Mouse (Mus musculus) cerebellum, adult 2 months (tissue): Measurements from ENCODE around the gene Cyp2e1. TPM values are rescaled to one million over a fixed set of nuclear protein-coding genes. Genes with fewer than 3 reads are reported as not detected.
A peak's percentile ranks its signal among the peaks of the same experiment; 100 is the strongest.

Source experiments
- DNase-seq, 2 experiments: peaks; one replicate each; pipeline ENCODE4 v3.0.0; 2021
- H3K27ac ChIP-seq: fragments of 200-500 bp; 2 replicates; pipeline ENCODE4 v1.5.1; 2012; ENCODE audit warnings: low read length, control low read depth, inconsistent platforms; ENCODE audit not compliant: insufficient read depth
- H3K27me3 ChIP-seq: fragments of 200-500 bp; 2 replicates; pipeline ENCODE4 v1.6.1; 2012; ENCODE audit warnings: inconsistent platforms, mild to moderate bottlenecking, low read length, moderate library complexity; ENCODE audit not compliant: control insufficient read depth, insufficient read depth
- H3K4me1 ChIP-seq: fragments of 200-500 bp; 2 replicates; pipeline ENCODE4 v1.6.1; 2011; ENCODE audit warnings: low read length; ENCODE audit not compliant: control insufficient read depth, insufficient read depth
- H3K4me3 ChIP-seq: fragments of 200-500 bp; replicated peaks from 2 replicates; pipeline ENCODE3; 2011; ENCODE audit warnings: mild to moderate bottlenecking, low read depth, low read length, control low read depth; ENCODE audit not compliant: insufficient read depth
- CTCF ChIP-seq: fragments of 200-500 bp; IDR thresholded peaks from 2 replicates; pipeline ENCODE4 v1.5.1; 2011; ENCODE audit warnings: low read depth, mild to moderate bottlenecking, control low read depth, low read length, moderate library complexity, borderline replicate concordance; ENCODE audit not compliant: insufficient read depth
- POLR2A ChIP-seq: fragments of 200-500 bp; IDR thresholded peaks from 2 replicates; pipeline ENCODE4 v1.6.1; 2011; ENCODE audit warnings: low read length, control low read depth, borderline replicate concordance; ENCODE audit not compliant: insufficient read depth
- WGBS: fragments of 180-500 bp; shearing (Covaris S2); methylation state at CpG from one replicate; pipeline ENCODE4 v1.1.7; 2018; 5-methylcytosine and 5-hydroxymethylcytosine counted together
- polyA plus RNA-seq: library from polyadenylated mRNA; depleted of rRNA; stranded (reverse); fragments of >200 nt; gene quantifications from 2 replicates; pipeline ENCODE4 v1.2.3, GENCODE M21; 2012; rRNA removed

The Cyp2e1 gene
- polyA plus RNA-seq, 1 experiment = 0.18 TPM

DNA sequence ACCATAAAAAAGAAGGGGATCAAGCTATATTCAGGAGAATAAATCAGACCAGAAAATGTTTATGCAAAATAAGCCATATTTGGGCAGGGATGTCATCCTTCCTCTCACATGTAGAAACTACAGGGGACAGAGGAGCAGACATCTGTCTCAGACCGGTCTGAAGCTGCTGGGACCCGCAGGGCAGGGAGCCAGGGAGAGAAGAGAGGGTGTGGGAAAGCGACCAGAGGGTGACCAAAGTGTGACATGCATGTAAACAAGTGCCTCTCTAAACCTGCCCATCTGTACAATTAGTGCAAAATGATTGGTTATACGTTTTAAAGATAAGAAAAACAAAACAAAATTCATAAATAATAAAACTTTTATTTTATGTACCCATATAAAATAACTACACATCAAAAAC, 56.6 kb downstream of the Cyp2e1 start:
- H3K4me1 ChIP-seq = peaks cover 3% of the 10 kb centered on the region; the same call in 1 of the 2 replicates
- DNase-seq = no peak
- no peaks in the 10 kb centered on the region for H3K27me3 ChIP-seq
- no peak for TF ChIP-seq CTCF
- no peak for TF ChIP-seq POLR2A
- no peak overlapping the region for H3K27ac ChIP-seq
- H3K4me3 ChIP-seq = no peak overlapping the region
- 45% methylated on average over 4 of the region's 4 CpGs for WGBS

- no peaks in the 10 kb centered on the region for H3K27me3 ChIP-seq
- peaks cover 3% of the 10 kb centered on the region; the same call in 1 of the 2 replicates for H3K4me1 ChIP-seq
- H3K27ac ChIP-seq = peak overlapping the region; percentile 56; the same call in 1 of the 2 replicates
- peak; percentile 50 to 65 for DNase-seq
- 44% methylated on average over 5 of the region's 5 CpGs for WGBS
- peak overlapping the region; percentile 92 for H3K4me3 ChIP-seq
- TF ChIP-seq CTCF = no peak
- TF ChIP-seq POLR2A = no peak
These were observed 57.7 kb downstream of the Cyp2e1 start for GRCm38 (mm10) chr7:140821305-140821652.

GRCm38 (mm10) chr7:140821653-140822329, 58.3 kb downstream of the Cyp2e1 start, which contains the start of gene Zfp941:
Gene Zfp941 (minus strand): TSS chr7:140822178.
- DNase-seq = peak; percentile 87 to 88
- Histone ChIP-seq H3K27ac (peak within 1 kb of the TSS; percentile 56), H3K4me3 (peak within 1 kb of the TSS; percentile 92), H3K27me3 (no peaks in the 10 kb centered on the region), H3K4me1 (peaks cover 3% of the 10 kb centered on the region; the same call in 1 of the 2 replicates)
- WGBS = 2% methylated on average over 21 of the region's 21 CpGs
- TF ChIP-seq CTCF (no peak), POLR2A (peak; percentile 22; the same call in 1 of the 2 replicates)

GRCm38 (mm10) chr7:140822731-140823130, 59.2 kb downstream of the Cyp2e1 start:
- no peak for DNase-seq
- TF ChIP-seq CTCF = no peak
- TF ChIP-seq POLR2A = no peak
- H3K4me3 ChIP-seq = no peak overlapping the region
- peaks cover 3% of the 10 kb centered on the region; the same call in 1 of the 2 replicates for H3K4me1 ChIP-seq
- H3K27me3 ChIP-seq = no peaks in the 10 kb centered on the region
- H3K27ac ChIP-seq = no peak overlapping the region
- WGBS = 89% methylated on average over 4 of the region's 4 CpGs

Other genes starting within 250 kb of the Cyp2e1 start
- gene Olfr538, start 195.9 kb upstream of the Cyp2e1 start, polyA plus RNA-seq = not detected in 2 replicates
- not detected in 2 replicates for gene Olfr46, start 162.5 kb upstream of the Cyp2e1 start, polyA plus RNA-seq
- gene Olfr61, start 134.8 kb upstream of the Cyp2e1 start, polyA plus RNA-seq = not detected in 2 replicates
- gene Olfr53, start 117.3 kb upstream of the Cyp2e1 start, polyA plus RNA-seq = not detected in 2 replicates
- not detected in 2 replicates for gene Olfr539, start 103.8 kb upstream of the Cyp2e1 start, polyA plus RNA-seq
- gene Olfr45, start 81.8 kb upstream of the Cyp2e1 start, polyA plus RNA-seq = not detected in 2 replicates
- gene Olfr541, start 66.5 kb upstream of the Cyp2e1 start, polyA plus RNA-seq = not detected in 2 replicates
- 0.11 and 0.79 TPM in 2 replicates for gene Syce1, start 24.1 kb downstream of the Cyp2e1 start, polyA plus RNA-seq
- 13.2 and 14.5 TPM in 2 replicates for gene Zfp941, start 58.4 kb downstream of the Cyp2e1 start, polyA plus RNA-seq
- 0.38 and 0.62 TPM in 2 replicates for gene Urah, start 71.3 kb downstream of the Cyp2e1 start, polyA plus RNA-seq
- gene Scgb1c1, start 81.8 kb downstream of the Cyp2e1 start, polyA plus RNA-seq = not detected in 2 replicates
- gene Odf3, start 84.1 kb downstream of the Cyp2e1 start, polyA plus RNA-seq = 0.13 TPM in 1 of 2 replicates, not detected in the other
- gene Gm45785, start 92.6 kb downstream of the Cyp2e1 start, polyA plus RNA-seq = 0.15 and 0.25 TPM in 2 replicates
- 71.1 and 74.7 TPM in 2 replicates for gene Ric8a, start 93.2 kb downstream of the Cyp2e1 start, polyA plus RNA-seq
- gene Bet1l, start 93.8 kb downstream of the Cyp2e1 start, polyA plus RNA-seq = 30.8 TPM in 2 replicates
- gene Psmd13, start 118.2 kb downstream of the Cyp2e1 start, polyA plus RNA-seq = 107 and 109 TPM in 2 replicates
- 93.6 and 99.4 TPM in 2 replicates for gene Sirt3, start 118.6 kb downstream of the Cyp2e1 start, polyA plus RNA-seq
- gene Cox8b, start 136.7 kb downstream of the Cyp2e1 start, polyA plus RNA-seq = 4.9 and 7.9 TPM in 2 replicates
- gene Nlrp6, start 157.2 kb downstream of the Cyp2e1 start, polyA plus RNA-seq = 0.18 and 0.54 TPM in 2 replicates
- 5.6 and 6.6 TPM in 2 replicates for gene Pgghg, start 177.7 kb downstream of the Cyp2e1 start, polyA plus RNA-seq
- 0.16 TPM in 1 of 2 replicates, not detected in the other for gene Ifitm5, start 186.6 kb downstream of the Cyp2e1 start, polyA plus RNA-seq
- not detected in 2 replicates for gene Gm45717, start 192.2 kb downstream of the Cyp2e1 start, polyA plus RNA-seq
- gene Ifitm2, start 192.2 kb downstream of the Cyp2e1 start, polyA plus RNA-seq = 31.7 and 35.3 TPM in 2 replicates
- gene Ifitm1, start 203.5 kb downstream of the Cyp2e1 start, polyA plus RNA-seq = 19.9 and 20.0 TPM in 2 replicates
- gene Ifitm3, start 247.0 kb downstream of the Cyp2e1 start, polyA plus RNA-seq = 44.4 and 47.9 TPM in 2 replicates